Mouse (Mus musculus) kidney, embryonic 16.5 days (tissue): ENCODE results near the gene Cd209c. TPM values are rescaled to one million over a fixed set of nuclear protein-coding genes. Genes with fewer than 3 reads are reported as not detected.

Source experiments
- ATAC-seq: fragments of 200-750 bp; cut with Nextera tagmentation; 2 replicates; pipeline ENCODE4 v1.8.0; 2017; ENCODE audit warnings: moderate TSS enrichment; ENCODE audit not compliant: low FRiP score, low TSS enrichment
- H3K27ac ChIP-seq: fragments of 300-500 bp; sonication (generic); 2 replicates; pipeline ENCODE4 v1.5.1; 2014; ENCODE audit warnings: low read length
- H3K27me3 ChIP-seq: fragments of 300-500 bp; sonication (generic); 2 replicates; pipeline ENCODE4 v1.6.1; 2014; ENCODE audit warnings: low read length, control low read depth, mixed read lengths; ENCODE audit not compliant: insufficient read depth
- H3K36me3 ChIP-seq: fragments of 300-500 bp; sonication (generic); 2 replicates; pipeline ENCODE4 v1.6.1; 2014; ENCODE audit warnings: low read length, control low read depth, mixed read lengths; ENCODE audit not compliant: insufficient read depth
- H3K4me1 ChIP-seq: fragments of 300-500 bp; sonication (generic); 2 replicates; pipeline ENCODE4 v1.6.1; 2014; ENCODE audit warnings: low read length, control low read depth, mixed read lengths; ENCODE audit not compliant: insufficient read depth
- H3K4me2 ChIP-seq: fragments of 300-500 bp; sonication (generic); replicated peaks from 2 replicates; pipeline ENCODE4 v1.6.1; 2014; ENCODE audit warnings: low read depth, low read length
- H3K4me3 ChIP-seq: fragments of 300-500 bp; sonication (generic); 2 replicates; pipeline ENCODE4 v1.5.1; 2014; ENCODE audit warnings: mild to moderate bottlenecking, low read length
- H3K9ac ChIP-seq: fragments of 300-500 bp; sonication (generic); replicated peaks from 2 replicates; pipeline ENCODE4 v1.6.1; 2014; ENCODE audit warnings: low read length
- H3K9me3 ChIP-seq: fragments of 300-500 bp; sonication (generic); 2 replicates; pipeline ENCODE4 v1.6.1; 2016; ENCODE audit warnings: low read length, control low read depth
- whole genome bisulfite sequencing: fragments of 180-500 bp; shearing (Covaris S2); extraction: QIAGEN DNeasy Blood & Tissue Kit; methylation state at CpG from one replicate; pipeline ENCODE4 v1.1.7; 2014; 5-methylcytosine and 5-hydroxymethylcytosine counted together
- polyA plus RNA-seq: library from polyadenylated mRNA; unstranded; fragments of >200 nt; fragmentation: Nextera tagmentation; extraction: Ambion mirVana; gene quantifications from 2 replicates; pipeline ENCODE4 v1.2.1, GENCODE M21; 2015

The Cd209c gene
- polyA plus RNA-seq, result 0.40 and 0.59 TPM in 2 replicates

DNA sequence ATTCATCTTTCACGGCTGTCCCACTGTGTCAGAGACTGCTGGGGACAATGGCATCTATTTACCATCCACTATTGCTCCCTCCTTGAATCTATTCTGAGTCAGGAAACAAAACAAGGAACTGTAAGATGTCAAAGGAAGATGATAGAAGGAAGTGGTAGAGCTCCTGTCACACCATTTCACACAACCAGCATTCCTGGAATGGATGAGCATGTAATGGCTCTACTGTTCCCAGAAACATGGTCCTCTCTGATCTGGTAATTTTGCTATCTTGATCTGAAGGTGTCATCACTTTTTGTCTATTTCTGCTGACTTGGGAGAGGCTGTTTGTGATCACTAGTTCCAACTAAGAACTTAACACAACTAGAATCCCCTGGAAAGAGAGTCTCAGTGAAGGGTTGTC is at the start of gene Cd209c:
TSS of gene Cd209c (minus strand) at position 101 of the 400 bp plus-strand sequence.
- H3K9me3 ChIP-seq, result no peaks in the 10 kb centered on the region
- H3K27me3 ChIP-seq, result no peaks in the 10 kb centered on the region
- H3K36me3 ChIP-seq, result no peaks in the 10 kb centered on the region
- H3K4me3 ChIP-seq, result no peak within 1 kb of the TSS
- 86% methylated on average over 1 of the region's 1 CpGs for WGBS
- H3K9ac ChIP-seq, result no peak within 1 kb of the TSS
- ATAC-seq, result no peak
- H3K4me2 ChIP-seq, result no peak within 1 kb of the TSS
- H3K4me1 ChIP-seq, result no peaks in the 10 kb centered on the region
- no peak within 1 kb of the TSS for H3K27ac ChIP-seq

DNA sequence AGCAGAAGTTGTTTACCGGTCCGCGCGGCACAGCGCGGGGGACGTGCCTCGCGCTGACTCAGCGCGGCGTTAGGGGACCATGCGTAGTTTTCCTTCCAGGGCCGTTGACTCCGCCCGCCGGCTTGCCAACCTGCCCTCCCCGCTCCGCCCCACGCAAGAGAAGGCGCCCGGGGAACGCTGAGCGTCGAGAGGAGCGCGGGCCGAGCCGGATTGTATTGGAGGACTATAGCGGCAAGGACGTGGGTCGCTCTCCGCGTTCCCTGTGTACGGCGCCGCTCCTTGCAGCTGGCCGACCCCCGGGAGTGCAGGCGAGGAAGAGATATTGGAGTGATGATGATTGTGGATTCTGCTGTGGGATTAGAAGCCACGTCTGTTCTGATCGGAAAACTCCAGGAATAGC is 39.7 kb upstream of the Cd209c start:
- peaks cover 7% of the 10 kb centered on the region; the same call in 1 of the 2 replicates for H3K9me3 ChIP-seq
- 31% methylated on average over 41 of the region's 42 CpGs for WGBS
- H3K4me3 ChIP-seq, result peak overlapping the region; percentile 27
- no peaks in the 10 kb centered on the region for H3K36me3 ChIP-seq
- no peak overlapping the region for H3K9ac ChIP-seq
- peak overlapping the region; percentile 42 for H3K4me2 ChIP-seq
- 0 out of 2 replicates have a peak, but pooled peaks have one; percentile 19 for ATAC-seq
- H3K4me1 ChIP-seq, result no peaks in the 10 kb centered on the region
- no peaks in the 10 kb centered on the region for H3K27me3 ChIP-seq
- no peak overlapping the region for H3K27ac ChIP-seq

DNA sequence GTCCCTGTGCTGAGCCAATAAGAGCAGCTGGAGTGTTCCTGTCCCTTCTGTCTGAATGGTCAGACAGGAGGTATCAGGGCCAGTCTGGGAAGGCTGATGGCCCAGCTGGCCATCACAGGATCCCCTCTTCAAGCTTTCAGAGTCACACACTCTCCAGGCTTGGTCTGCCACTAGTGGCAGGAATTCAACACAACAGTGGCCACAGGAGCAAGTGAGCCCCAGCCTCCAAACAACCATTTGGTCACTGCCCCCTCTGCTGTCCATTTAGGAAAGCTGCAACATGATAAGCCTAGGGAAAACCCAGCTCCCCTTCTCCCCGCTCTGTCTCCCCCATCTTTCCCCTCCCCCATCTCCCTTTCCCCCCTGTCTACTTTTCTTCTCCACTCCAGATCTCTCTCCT is 1.5 kb upstream of the Cd209c start:
- no peak; the same call in 1 of the 2 replicates for ATAC-seq
- no peaks in the 10 kb centered on the region for H3K4me1 ChIP-seq
- no peaks in the 10 kb centered on the region for H3K36me3 ChIP-seq
- H3K4me3 ChIP-seq, result no peak overlapping the region
- no peak overlapping the region for H3K9ac ChIP-seq
- no peaks in the 10 kb centered on the region for H3K27me3 ChIP-seq
- whole genome bisulfite sequencing, result 67% methylated on average over 1 of the region's 1 CpGs
- H3K4me2 ChIP-seq, result no peak overlapping the region
- no peaks in the 10 kb centered on the region for H3K9me3 ChIP-seq
- no peak overlapping the region for H3K27ac ChIP-seq

DNA sequence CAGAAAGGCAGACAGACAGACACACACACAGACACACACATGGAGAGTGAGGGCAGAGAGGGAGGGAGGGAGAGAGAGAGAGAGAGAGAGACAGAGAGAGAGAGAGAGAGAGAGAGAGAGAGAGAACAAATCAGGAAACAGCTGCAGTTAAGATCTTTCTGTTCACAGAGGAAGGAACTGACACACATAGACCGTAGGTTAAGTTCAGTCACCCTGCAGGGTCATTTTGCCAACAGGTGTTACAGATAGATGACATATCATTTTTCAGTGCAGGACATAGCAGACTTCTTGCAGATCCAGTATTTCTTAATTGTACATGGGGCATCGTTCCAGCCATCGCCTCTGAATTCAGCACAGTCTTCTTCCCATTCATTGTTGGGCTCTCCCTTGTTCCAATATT is 14.5 kb downstream of the Cd209c start:
- H3K27ac ChIP-seq, result no peak overlapping the region
- H3K4me3 ChIP-seq, result no peak overlapping the region
- 87% methylated on average over 3 of the region's 3 CpGs for WGBS
- H3K9ac ChIP-seq, result no peak overlapping the region
- H3K9me3 ChIP-seq, result no peaks in the 10 kb centered on the region
- H3K36me3 ChIP-seq, result no peaks in the 10 kb centered on the region
- H3K4me2 ChIP-seq, result no peak overlapping the region
- no peaks in the 10 kb centered on the region for H3K4me1 ChIP-seq
- no peaks in the 10 kb centered on the region for H3K27me3 ChIP-seq
- ATAC-seq, result no peak

DNA sequence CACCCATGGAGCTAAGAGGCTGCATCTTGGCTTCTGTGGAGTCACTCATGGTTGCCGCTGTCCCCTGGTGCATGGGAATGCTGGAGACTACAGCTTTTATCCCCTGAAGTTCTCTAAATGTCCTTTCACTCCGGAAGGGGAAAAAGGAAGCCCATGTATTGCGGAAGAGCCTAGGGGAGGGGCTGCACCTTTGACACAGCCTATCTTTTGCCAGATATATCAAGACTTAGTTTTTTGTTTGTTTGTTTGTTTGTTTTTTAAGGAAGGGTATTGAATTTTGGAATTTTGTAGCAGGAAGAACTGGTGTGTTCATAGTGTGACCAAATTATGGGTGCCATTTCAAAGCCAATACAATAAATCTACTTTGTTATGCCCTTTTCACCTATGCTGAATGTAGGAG is 27.8 kb downstream of the Cd209c start, which contains the start of gene Cd209b:
TSS of gene Cd209b (minus strand) at position 101 of the 400 bp plus-strand sequence.
- ATAC-seq, result no peak
- WGBS, result 82% methylated on average over 3 of the region's 3 CpGs
- H3K36me3 ChIP-seq, result no peaks in the 10 kb centered on the region
- no peaks in the 10 kb centered on the region for H3K27me3 ChIP-seq
- no peak within 1 kb of the TSS for H3K27ac ChIP-seq
- no peak within 1 kb of the TSS for H3K9ac ChIP-seq
- 0 out of 2 replicates have a peak, but pooled peaks cover 5% of the 10 kb centered on the region for H3K9me3 ChIP-seq
- H3K4me1 ChIP-seq, result no peaks in the 10 kb centered on the region
- no peak within 1 kb of the TSS for H3K4me2 ChIP-seq
- H3K4me3 ChIP-seq, result no peak within 1 kb of the TSS

Other genes starting within 250 kb of the Cd209c start
- gene Clec4g, start 234.1 kb downstream of the Cd209c start, polyA plus RNA-seq, result 0.41 and 0.45 TPM in 2 replicates
- gene Cd209a, start 205.8 kb downstream of the Cd209c start, polyA plus RNA-seq, result not detected in 2 replicates
- gene Cd209e, start 100.4 kb downstream of the Cd209c start, polyA plus RNA-seq, result not detected in 2 replicates
- gene Cd209d, start 76.2 kb downstream of the Cd209c start, polyA plus RNA-seq, result not detected in 2 replicates
- gene Cd209b, start 27.9 kb downstream of the Cd209c start, polyA plus RNA-seq, result not detected in 2 replicates
- gene Cd209f, start 151.1 kb upstream of the Cd209c start, polyA plus RNA-seq, result 0.14 TPM in 1 of 2 replicates, not detected in the other
- not detected in 2 replicates for gene Cd209g, start 179.4 kb upstream of the Cd209c start, polyA plus RNA-seq
- 27.6 and 30.3 TPM in 2 replicates for gene Evi5l, start 211.8 kb upstream of the Cd209c start, polyA plus RNA-seq